Mouse (Mus musculus) small intestine, adult 10 weeks (tissue): ENCODE data around the gene Cd300lb. TPM values are rescaled to one million over a fixed set of nuclear protein-coding genes. Genes with fewer than 3 reads are reported as not detected.

ENCODE experiments used
- polyA plus RNA-seq: library from polyadenylated mRNA; stranded (reverse); fragments of 350-450 nt; fragmentation: Illumina TruSeq; extraction: RNeasy Lipid Tissue Mini Kit (QIAGEN cat#74804); gene quantifications from one replicate; pipeline ENCODE4 v1.2.3, GENCODE M21; 2014; ENCODE audit warnings: low replicate concordance

The Cd300lb gene
- polyA plus RNA-seq: not detected

DNA sequence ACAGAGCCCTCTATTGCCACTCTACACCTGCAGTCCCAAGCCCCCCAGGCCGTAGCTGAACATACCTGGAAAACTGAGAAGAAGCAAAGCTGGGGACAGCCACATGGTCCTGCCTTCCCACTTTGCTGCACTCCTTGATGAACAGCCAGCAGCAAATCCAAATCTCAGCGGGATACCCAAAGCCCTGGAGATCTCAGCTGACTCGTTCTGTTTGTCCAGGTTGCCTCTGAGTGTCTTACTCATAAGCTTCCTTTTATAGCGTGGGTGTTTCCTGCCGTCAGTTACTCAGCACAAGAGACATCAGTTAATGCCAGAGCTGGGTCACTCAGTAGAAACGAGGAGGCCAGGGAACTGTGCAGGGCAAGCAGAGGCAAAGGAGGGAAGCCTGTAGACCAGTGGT lies at the start of gene Cd300lb:
Gene Cd300lb, minus strand, starts transcription at position 243 of the 400 bp plus-strand sequence.

DNA sequence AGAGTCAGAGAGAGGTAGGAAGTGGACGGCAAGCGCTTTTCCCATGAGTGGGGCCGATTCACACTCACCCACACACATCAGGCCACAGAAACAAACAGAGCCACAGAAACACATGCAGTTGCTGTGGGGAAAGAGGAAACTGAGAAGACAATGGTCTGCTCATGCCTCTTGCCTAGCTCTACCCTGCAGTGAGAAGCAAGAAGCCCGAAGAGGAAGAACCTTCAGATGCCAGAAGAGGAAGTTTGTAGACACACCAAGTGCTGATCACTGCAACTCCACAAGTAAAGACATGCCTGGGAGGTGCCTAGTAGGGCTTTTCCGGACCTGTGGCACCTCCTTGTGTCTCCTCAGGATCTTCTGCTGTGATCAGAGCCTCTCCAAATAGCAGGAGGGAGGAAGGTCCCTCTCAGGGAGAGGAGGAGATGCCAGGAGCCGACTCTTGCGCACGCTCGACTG lies 34.6 kb upstream of the Cd300lb start, which contains the start of gene Cd300c:
Gene Cd300c, minus strand, starts transcription at position 406 of the 456 bp plus-strand sequence.

DNA sequence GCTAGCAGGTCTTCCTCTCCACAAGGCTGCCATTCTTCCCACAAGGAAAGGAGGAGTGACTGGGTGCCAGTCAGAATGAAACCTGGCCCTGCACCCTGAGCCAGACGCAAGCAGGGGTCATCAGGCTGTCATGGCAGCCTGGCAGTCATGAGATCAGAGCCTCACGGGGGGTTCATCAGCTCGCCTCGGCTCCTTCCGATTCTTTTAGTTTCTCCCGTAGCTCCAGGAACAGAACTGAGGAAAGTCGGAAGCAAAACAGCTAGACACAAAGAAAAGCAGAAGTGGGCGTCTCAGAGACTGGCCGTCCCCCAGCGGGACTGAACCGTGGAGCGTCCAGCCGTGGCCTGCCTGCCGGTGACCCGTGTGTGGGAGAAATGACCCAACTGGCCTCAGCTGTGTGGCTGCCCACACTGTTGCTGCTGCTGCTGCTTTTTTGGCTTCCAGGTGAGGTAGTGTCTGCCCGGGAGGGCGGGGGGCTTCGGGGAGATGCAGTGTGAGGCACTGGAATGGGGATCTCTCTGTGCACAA lies 44.1 kb downstream of the Cd300lb start, which contains the start of gene Cd300a:
Gene Cd300a, plus strand, starts transcription at position 51 of the 528 bp plus-strand sequence.

Other genes starting within 250 kb of the Cd300lb start
- not detected for gene Dnaic2, start 207.0 kb downstream of the Cd300lb start, polyA plus RNA-seq
- not detected for gene Kif19a, start 169.0 kb downstream of the Cd300lb start, polyA plus RNA-seq
- not detected for gene Btbd17, start 138.4 kb downstream of the Cd300lb start, polyA plus RNA-seq
- not detected for gene Gpr142, start 135.5 kb downstream of the Cd300lb start, polyA plus RNA-seq
- 0.33 TPM for gene Gprc5c, start 83.2 kb downstream of the Cd300lb start, polyA plus RNA-seq
- gene Cd300a, start 44.3 kb downstream of the Cd300lb start, polyA plus RNA-seq: 6.1 TPM
- gene Cd300c, start 34.8 kb upstream of the Cd300lb start, polyA plus RNA-seq: not detected
- gene Cd300ld, start 55.5 kb upstream of the Cd300lb start, polyA plus RNA-seq: 1.8 TPM
- gene Cd300c2, start 67.5 kb upstream of the Cd300lb start, polyA plus RNA-seq: 0.67 TPM
- not detected for gene Cd300ld2, start 81.8 kb upstream of the Cd300lb start, polyA plus RNA-seq
- gene Cd300ld4, start 92.6 kb upstream of the Cd300lb start, polyA plus RNA-seq: not detected
- gene Cd300ld5, start 103.4 kb upstream of the Cd300lb start, polyA plus RNA-seq: not detected
- gene Cd300ld3, start 114.0 kb upstream of the Cd300lb start, polyA plus RNA-seq: not detected
- 0.59 TPM for gene Cd300e, start 127.8 kb upstream of the Cd300lb start, polyA plus RNA-seq
- gene Rab37, start 157.0 kb upstream of the Cd300lb start, polyA plus RNA-seq: 1.3 TPM
- 3.8 TPM for gene Cd300lf, start 199.6 kb upstream of the Cd300lb start, polyA plus RNA-seq
- gene Slc9a3r1, start 229.0 kb upstream of the Cd300lb start, polyA plus RNA-seq: 85.9 TPM